Mouse (Mus musculus): ENCODE data around the gene Emsy. TPM values are rescaled to one million over a fixed set of nuclear protein-coding genes. Genes with fewer than 3 reads are reported as not detected.

The Emsy gene
- total and polyA plus RNA-seq, 3 experiments = 3.6 to 201 (median 57.2) TPM

DNA sequence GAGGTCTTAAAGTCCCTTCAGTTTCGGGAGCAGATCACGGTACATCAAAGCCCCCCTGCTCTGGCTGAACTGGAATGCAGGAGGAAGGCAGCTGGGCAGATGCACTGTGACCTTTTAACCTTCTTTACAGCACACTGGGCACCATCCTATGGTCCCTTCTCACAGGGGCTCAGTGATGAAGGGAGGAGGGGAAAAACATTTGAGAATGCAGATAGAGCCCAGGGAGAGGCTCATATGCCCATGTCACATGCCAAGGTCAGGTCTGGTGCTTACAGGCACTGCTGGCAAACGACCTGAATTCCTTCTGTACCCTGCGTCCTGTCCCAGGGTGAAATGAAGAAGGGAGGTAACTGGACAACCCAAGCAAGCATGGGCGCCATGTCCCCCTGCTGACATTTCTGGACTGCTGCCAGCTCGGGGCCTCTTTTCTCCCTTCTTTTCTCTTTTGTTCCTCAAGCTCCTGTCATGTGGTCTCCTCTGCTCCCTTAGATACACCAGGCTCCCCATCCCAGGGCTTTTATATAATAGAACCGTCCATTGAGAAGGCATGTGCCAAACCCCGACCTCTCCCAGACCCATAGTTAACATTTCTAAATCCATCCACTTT, 118.5 kb downstream of the Emsy start:
- ATAC-seq (ENCODE audit: extremely low read depth, insufficient number of reproducible peaks, low FRiP score, poor library complexity, severe bottlenecking) = no peak
- TF ChIP-seq CTCF (IDR thresholded peaks at IDR 0.05; ENCODE audit: low read depth, low read length) = no peak
- TF ChIP-seq GATA2 (IDR thresholded peaks at IDR 0.05; ENCODE audit: borderline replicate concordance, low read depth, low read length) = no peak
- TF ChIP-seq GATA1 (IDR thresholded peaks at IDR 0.05; ENCODE audit: borderline replicate concordance, low read length) = no peak
- no peak for TF ChIP-seq TAL1 (conservative IDR thresholded peaks at IDR 0.05; ENCODE audit: low read depth, low read length)
- no peak for TF ChIP-seq POLR2AphosphoS5 (IDR thresholded peaks at IDR 0.05; ENCODE audit: insufficient replicate concordance, low read depth, low read length)
- DNase-seq (ENCODE audit: low spot score) = no peak
- Histone ChIP-seq H3K4me1 (ENCODE audit: insufficient read depth, low read depth, low read length) (0 out of 2 replicates have a peak, but pooled peaks cover 3% of the 10 kb centered on the region), H3K27me3 (ENCODE audit: insufficient read depth, low read length) (peaks cover 25% of the 10 kb centered on the region), H3K36me3 (replicated peaks) (no peaks in the 10 kb centered on the region), H3K9me3 (replicated peaks) (no peaks in the 10 kb centered on the region), H3K4me3 (ENCODE audit: low read depth, low read length) (no peak overlapping the region)

- DNase-seq (ENCODE audit: low spot score) (no peak), ATAC-seq (ENCODE audit: extremely low read depth, insufficient number of reproducible peaks, low FRiP score, poor library complexity, severe bottlenecking) (no peak)
- Histone ChIP-seq H3K27me3 (ENCODE audit: insufficient read depth, low read length) (peaks cover 25% of the 10 kb centered on the region), H3K36me3 (replicated peaks) (no peaks in the 10 kb centered on the region), H3K4me3 (ENCODE audit: low read depth, low read length) (no peak overlapping the region), H3K4me1 (ENCODE audit: insufficient read depth, low read depth, low read length) (0 out of 2 replicates have a peak, but pooled peaks cover 3% of the 10 kb centered on the region), H3K9me3 (replicated peaks) (no peaks in the 10 kb centered on the region)
- TF ChIP-seq GATA2 (IDR thresholded peaks at IDR 0.05; ENCODE audit: borderline replicate concordance, low read depth, low read length) = no peak
- no peak for TF ChIP-seq TAL1 (conservative IDR thresholded peaks at IDR 0.05; ENCODE audit: low read depth, low read length)
These were observed 119.2 kb downstream of the Emsy start for GRCm38 (mm10) chr7:98537210-98537966.

Other genes with a start within 250 kb of the Emsy start
- not detected in 2 replicates for gene Gucy2d, start 216.4 kb downstream of the Emsy start, total RNA-seq (2014; fragmentation: Nextera tagmentation)
- 0.05 TPM in 1 of 2 replicates, not detected in the other for gene Gucy2d, start 216.4 kb downstream of the Emsy start, total RNA-seq (2017)
- gene Gucy2d, start 216.4 kb downstream of the Emsy start, polyA plus RNA-seq (2012) = not detected in 2 replicates
- gene Lrrc32, start 167.5 kb downstream of the Emsy start, total RNA-seq (2014; fragmentation: Nextera tagmentation) = not detected in 2 replicates
- gene Lrrc32, start 167.5 kb downstream of the Emsy start, total RNA-seq (2017) = 0.05 TPM in 1 of 2 replicates, not detected in the other
- gene Lrrc32, start 167.5 kb downstream of the Emsy start, polyA plus RNA-seq (2012) = not detected in 2 replicates
- 58.2 and 62.2 TPM in 2 replicates for gene Thap12, start 46.3 kb upstream of the Emsy start, total RNA-seq (2014; fragmentation: Nextera tagmentation)
- 68.5 and 79.1 TPM in 2 replicates for gene Thap12, start 46.3 kb upstream of the Emsy start, total RNA-seq (2017)
- gene Thap12, start 46.3 kb upstream of the Emsy start, polyA plus RNA-seq (2012) = 28.3 and 35.1 TPM in 2 replicates
- not detected in 2 replicates for gene Wnt11, start 178.3 kb upstream of the Emsy start, total RNA-seq (2014; fragmentation: Nextera tagmentation)
- gene Wnt11, start 178.3 kb upstream of the Emsy start, total RNA-seq (2017) = not detected in 2 replicates
- not detected in 2 replicates for gene Wnt11, start 178.3 kb upstream of the Emsy start, polyA plus RNA-seq (2012)

Data from G1E (cell line).